Comparison of ENCODE assay signal across 8 mouse cellular contexts in the genomic region with DNA sequence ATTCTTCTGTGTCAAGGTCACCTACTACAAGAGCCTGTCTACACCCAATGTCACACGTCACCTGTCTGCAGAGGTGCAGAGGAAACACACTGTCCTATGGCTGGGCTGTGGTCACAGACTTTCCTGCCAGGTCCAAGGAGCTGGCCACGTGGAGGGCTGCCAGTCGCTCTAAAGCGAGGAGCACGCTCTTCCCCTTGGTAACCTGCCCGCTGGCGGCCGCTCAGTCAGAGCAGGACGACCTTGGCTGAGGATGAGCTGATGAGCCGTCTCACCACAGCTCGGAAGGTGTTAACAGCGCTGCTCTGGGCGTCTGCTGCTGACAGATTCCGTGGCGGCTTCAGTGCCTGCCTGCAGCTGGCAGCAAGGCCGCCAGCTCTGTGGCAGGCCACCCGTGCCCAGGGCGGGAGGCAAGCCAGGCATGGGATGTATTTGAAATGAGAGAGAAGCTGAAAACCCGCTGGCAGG. TPM values are rescaled to one million over a fixed set of nuclear protein-coding genes. Genes with fewer than 3 reads are reported as not detected.
DNase-seq lines count a peak whose midpoint lies in the region; ATAC-seq lines count a peak whose summit lies in the region.

No protein-coding gene starts in this region.

- no peak overlapping the region for H3K4me2 ChIP-seq in hindbrain, embryonic 16.5 days (ENCODE audit: low read length)

- 48% methylated on average over 19 of the region's 19 CpGs for WGBS in hindbrain, embryonic 16.5 days

- intact Hi-C loops in left cerebral cortex, postnatal 4 days (cut with DNase I), result loop anchor here (10.0 kb wide), 2 partner anchors 644 to 834 kb away; no protein-coding TSS in a partner anchor

- peak; percentile 66 for DNase-seq in layer of hippocampus, adult 11-12 months (ENCODE audit: low spot score)
- no peak for DNase-seq in layer of hippocampus, adult 9-10 months (ENCODE audit: low spot score)
- DNase-seq in cerebellum, adult 8-10 months, result peak; percentile 68
- peak; percentile 79 for DNase-seq in gastrocnemius, postnatal 10 days
- peak; percentile 91 for DNase-seq in left cerebral cortex, postnatal 4 days
- peak; percentile 88 for DNase-seq in skeletal muscle tissue, adult 2 months (ENCODE audit: low read depth, low spot score)
- DNase-seq in natural killer cell, adult 2 months (ENCODE audit: low spot score in 2 of 2), result no peak

- peaks cover 29% of the 10 kb centered on the region for H3K4me1 ChIP-seq in hindbrain, embryonic 16.5 days (ENCODE audit: control insufficient read depth, insufficient read depth, low read depth, low read length)

- peak overlapping the region; percentile 48 for H3K9ac ChIP-seq in hindbrain, embryonic 16.5 days (ENCODE audit: low read depth, low read length)

- no peaks in the 10 kb centered on the region for H3K9me3 ChIP-seq in hindbrain, embryonic 16.5 days (ENCODE audit: control insufficient read depth, low read length)

- peak overlapping the region; percentile 83 for H3K27ac ChIP-seq in hindbrain, embryonic 16.5 days (ENCODE audit: low read depth, low read length)

- no peaks in the 10 kb centered on the region for H3K27me3 ChIP-seq in hindbrain, embryonic 16.5 days (replicated peaks; ENCODE audit: control insufficient read depth, insufficient read depth, low read length)

- no peak overlapping the region for H3K4me3 ChIP-seq in hindbrain, embryonic 16.5 days (ENCODE audit: low read length)

- ATAC-seq in hindbrain, embryonic 16.5 days, result peak; percentile 57

- H3K36me3 ChIP-seq in hindbrain, embryonic 16.5 days (ENCODE audit: control insufficient read depth, insufficient read depth, low read length), result peaks cover 6% of the 10 kb centered on the region; the same call in 1 of the 2 replicates

RNA-seq across cellular contexts. Expression of gene Adi1, which starts 25.6 kb away (rescaled TPM):
- 10 to 100 TPM; 24.2 to 28.6 TPM for total RNA-seq in gastrocnemius, postnatal 10 days (2021)
- 28.6 and 32.1 TPM in 2 replicates for polyA plus RNA-seq in hindbrain, embryonic 16.5 days (2015; fragmentation: Nextera tagmentation; extraction: Ambion mirVana)
- 10 to 100 TPM; 10.8 to 12.5 TPM for total RNA-seq in left cerebral cortex, postnatal 4 days (2021)

RNA-seq across cellular contexts. Expression of gene Trappc12, which starts 49.7 kb away (rescaled TPM):
- total RNA-seq in gastrocnemius, postnatal 10 days (2021), result 10 to 100 TPM; 15.0 to 18.4 TPM
- polyA plus RNA-seq in hindbrain, embryonic 16.5 days (2015; fragmentation: Nextera tagmentation; extraction: Ambion mirVana), result 41.4 and 43.1 TPM in 2 replicates
- total RNA-seq in left cerebral cortex, postnatal 4 days (2021), result 10 to 100 TPM; 40.8 to 41.8 TPM

RNA-seq across cellular contexts. Expression of gene Eipr1, which starts 51.0 kb away (rescaled TPM):
- total RNA-seq in gastrocnemius, postnatal 10 days (2021), result 1 to 10 TPM; 6.4 to 6.9 TPM
- polyA plus RNA-seq in hindbrain, embryonic 16.5 days (2015; fragmentation: Nextera tagmentation; extraction: Ambion mirVana), result 68.3 and 71.7 TPM in 2 replicates
- 10 to 100 TPM; 46.2 to 49.9 TPM for total RNA-seq in left cerebral cortex, postnatal 4 days (2021)

RNA-seq across cellular contexts. Expression of gene Rnaseh1, which starts 51.2 kb away (rescaled TPM):
- 1 to 10 TPM; 5.2 to 7.2 TPM for total RNA-seq in gastrocnemius, postnatal 10 days (2021)
- polyA plus RNA-seq in hindbrain, embryonic 16.5 days (2015; fragmentation: Nextera tagmentation; extraction: Ambion mirVana), result 22.7 and 23.0 TPM in 2 replicates
- 10 to 100 TPM; 15.4 to 15.5 TPM for total RNA-seq in left cerebral cortex, postnatal 4 days (2021)

Comparison
In these comparisons a context has a peak if more than half of its experiments do, and no peak if none do; other contexts are left out.
1. DNase-seq: peak in layer of hippocampus, adult 11-12 months (single experiment), cerebellum, adult 8-10 months (single experiment), gastrocnemius, postnatal 10 days (single experiment), left cerebral cortex, postnatal 4 days (single experiment) and skeletal muscle tissue, adult 2 months (single experiment); none in layer of hippocampus, adult 9-10 months (single experiment) and natural killer cell, adult 2 months (0 of 2).
2. RNA of gene Eipr1, which starts 51.0 kb away (total RNA-seq): 46.2 to 49.9 TPM in left cerebral cortex, postnatal 4 days; 6.4 to 6.9 TPM in gastrocnemius, postnatal 10 days; every median in the first group is over 4 times any median in the second.